Mouse (Mus musculus) midbrain, postnatal 0 days (tissue): ENCODE data around the gene Bik. TPM values are rescaled to one million over a fixed set of nuclear protein-coding genes. Genes with fewer than 3 reads are reported as not detected.

Experiments used
- ATAC-seq: fragments of 200-750 bp; cut with Nextera tagmentation; 2 replicates; pipeline ENCODE4 v1.8.0; 2017; ENCODE audit warnings: moderate number of reproducible peaks, mild to moderate bottlenecking, moderate TSS enrichment, moderate library complexity; ENCODE audit not compliant: low FRiP score
- DNase-seq: peaks from one replicate; pipeline ENCODE4 v3.0.0-alpha.2; 2015; ENCODE audit warnings: low spot score
- H3K27ac ChIP-seq: fragments of 300-500 bp; sonication (generic); 2 replicates; pipeline ENCODE4 v1.5.1; 2014; ENCODE audit warnings: low read depth, mild to moderate bottlenecking, low read length, mixed read lengths
- H3K27me3 ChIP-seq: fragments of 300-500 bp; sonication (generic); 2 replicates; pipeline ENCODE4 v1.6.1; 2014; ENCODE audit warnings: low read length, control low read depth, mixed read lengths; ENCODE audit not compliant: insufficient read depth
- H3K36me3 ChIP-seq: fragments of 300-500 bp; sonication (generic); 2 replicates; pipeline ENCODE4 v1.6.1; 2014; ENCODE audit warnings: low read length, control low read depth, mixed read lengths; ENCODE audit not compliant: insufficient read depth
- H3K4me1 ChIP-seq: fragments of 300-500 bp; sonication (generic); 2 replicates; pipeline ENCODE4 v1.6.1; 2014; ENCODE audit warnings: mild to moderate bottlenecking, control low read depth, antibody characterized with exemption, low read length, mixed read lengths; ENCODE audit not compliant: insufficient read depth
- H3K4me2 ChIP-seq: fragments of 300-500 bp; sonication (generic); 2 replicates; pipeline ENCODE4 v1.6.1; 2014; ENCODE audit warnings: low read depth, mild to moderate bottlenecking, low read length, mixed read lengths; ENCODE audit not compliant: poor library complexity, severe bottlenecking
- H3K4me3 ChIP-seq: fragments of 300-500 bp; sonication (generic); 2 replicates; pipeline ENCODE4 v1.5.1; 2014; ENCODE audit warnings: low read depth, mild to moderate bottlenecking, low read length, moderate library complexity
- H3K9ac ChIP-seq: fragments of 300-500 bp; sonication (generic); replicated peaks from 2 replicates; pipeline ENCODE4 v1.6.1; 2014; ENCODE audit warnings: mild to moderate bottlenecking, low read length, moderate library complexity, mixed read lengths; ENCODE audit not compliant: poor library complexity, severe bottlenecking
- H3K9me3 ChIP-seq: fragments of 300-500 bp; sonication (generic); 2 replicates; pipeline ENCODE4 v1.6.1; 2016; ENCODE audit warnings: low read length, control low read depth
- CTCF ChIP-seq: IDR thresholded peaks from 2 replicates; pipeline ENCODE4 v1.5.1; 2016; ENCODE audit warnings: antibody characterized with exemption, mild to moderate bottlenecking
- WGBS: fragments of 180-500 bp; shearing (Covaris S2); extraction: QIAGEN DNeasy Blood & Tissue Kit; methylation state at CpG from one replicate; pipeline ENCODE4 v1.1.7; 2014; 5-methylcytosine and 5-hydroxymethylcytosine counted together
- polyA plus RNA-seq: library from polyadenylated mRNA; unstranded; fragments of >200 nt; fragmentation: Nextera tagmentation; extraction: Ambion mirVana; gene quantifications from 2 replicates; pipeline ENCODE4 v1.2.1, GENCODE M21; 2015
- total RNA-seq: library from RNA; depleted of rRNA; stranded (reverse); fragments of >200 nt; gene quantifications from 2 replicates; pipeline ENCODE4 v1.2.3, GENCODE M21; 2014

Bik gene
- total and polyA plus RNA-seq, 2 experiments from 2014 or later, result 0.27 to 0.33 TPM

GRCm38 (mm10) chr15:83569682-83570081, 43.0 kb downstream of the Bik start:
- Histone ChIP-seq H3K27me3 (no peaks in the 10 kb centered on the region; the same call in 1 of the 2 replicates), H3K27ac (no peak overlapping the region), H3K36me3 (peaks cover 3% of the 10 kb centered on the region; the same call in 1 of the 2 replicates), H3K9me3 (no peaks in the 10 kb centered on the region), H3K4me3 (no peak overlapping the region), H3K4me2 (no peak overlapping the region), H3K9ac (no peak overlapping the region), H3K4me1 (no peaks in the 10 kb centered on the region)
- DNase-seq (no peak), ATAC-seq (no peak)
- 58% methylated on average over 11 of the region's 11 CpGs for WGBS
- no peak for TF ChIP-seq CTCF

DNA sequence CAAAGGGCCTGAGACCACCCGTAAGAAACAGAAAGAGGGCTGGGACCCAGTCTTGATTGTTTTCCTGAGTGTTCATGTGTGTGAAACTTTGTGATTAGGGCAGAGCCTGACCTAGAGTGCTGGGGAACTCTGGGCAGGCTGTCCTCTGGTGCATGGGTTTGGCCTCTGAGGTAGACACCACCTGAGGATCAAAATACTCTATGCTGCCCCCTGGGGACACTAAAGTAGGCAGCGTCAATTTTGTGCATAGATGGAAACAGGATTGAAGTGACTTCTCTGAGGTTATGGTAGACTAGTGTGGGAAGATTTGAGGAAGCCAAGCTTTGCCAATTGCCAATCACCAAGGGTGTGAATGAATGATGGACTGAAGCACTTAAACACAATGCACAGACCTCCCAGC, 44.0 kb downstream of the Bik start:
- no peaks in the 10 kb centered on the region for H3K4me1 ChIP-seq
- H3K27ac ChIP-seq, result no peak overlapping the region
- no peak for DNase-seq
- no peaks in the 10 kb centered on the region for H3K9me3 ChIP-seq
- TF ChIP-seq CTCF, result peak; percentile 16; the same call in 1 of the 2 replicates
- no peak overlapping the region for H3K9ac ChIP-seq
- no peak overlapping the region for H3K4me2 ChIP-seq
- peaks cover 12% of the 10 kb centered on the region; the same call in 1 of the 2 replicates for H3K36me3 ChIP-seq
- H3K27me3 ChIP-seq, result no peaks in the 10 kb centered on the region; the same call in 1 of the 2 replicates
- WGBS, result 69% methylated on average over 2 of the region's 2 CpGs
- ATAC-seq, result no peak
- no peak overlapping the region for H3K4me3 ChIP-seq

DNA sequence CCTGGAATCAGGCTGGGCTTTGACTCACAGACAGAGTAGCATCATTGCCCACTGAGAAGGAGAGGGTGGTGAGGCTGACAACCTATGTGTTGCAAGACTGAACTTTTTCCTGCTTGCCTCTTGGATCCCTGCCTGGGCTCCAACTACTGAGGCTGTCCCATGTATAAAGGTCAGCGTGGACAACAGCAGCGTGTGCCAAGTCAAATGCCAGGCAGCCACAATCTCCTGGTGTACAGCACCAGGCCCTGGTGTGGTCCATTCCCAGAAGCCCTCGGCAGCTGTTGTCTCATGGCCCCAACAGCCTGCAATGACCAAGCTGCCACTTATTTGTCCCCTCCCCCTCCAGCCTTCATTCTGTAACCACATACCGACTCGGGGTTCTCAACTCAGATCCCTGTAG, 45.0 kb downstream of the Bik start:
- Histone ChIP-seq H3K4me1 (no peaks in the 10 kb centered on the region), H3K27ac (no peak overlapping the region), H3K9ac (no peak overlapping the region), H3K9me3 (no peaks in the 10 kb centered on the region), H3K4me2 (no peak overlapping the region), H3K36me3 (peaks cover 22% of the 10 kb centered on the region), H3K4me3 (no peak overlapping the region), H3K27me3 (no peaks in the 10 kb centered on the region)
- WGBS, result 94% methylated on average over 5 of the region's 5 CpGs
- ATAC-seq (no peak), DNase-seq (no peak)
- no peak for TF ChIP-seq CTCF

- no peak overlapping the region for H3K27ac ChIP-seq
- 90% methylated on average over 4 of the region's 4 CpGs for WGBS
- no peak overlapping the region for H3K4me2 ChIP-seq
- no peaks in the 10 kb centered on the region for H3K4me1 ChIP-seq
- DNase-seq (no peak), ATAC-seq (no peak)
- peaks cover 27% of the 10 kb centered on the region for H3K36me3 ChIP-seq
- H3K9me3 ChIP-seq, result no peaks in the 10 kb centered on the region
- H3K4me3 ChIP-seq, result no peak overlapping the region
- no peak for TF ChIP-seq CTCF
- no peaks in the 10 kb centered on the region for H3K27me3 ChIP-seq
- no peak overlapping the region for H3K9ac ChIP-seq
Observed at GRCm38 (mm10) chr15:83572132-83572531, 45.5 kb downstream of the Bik start.

GRCm38 (mm10) chr15:83573606-83574005, 46.9 kb downstream of the Bik start:
- Histone ChIP-seq H3K9me3 (no peaks in the 10 kb centered on the region), H3K9ac (no peak overlapping the region), H3K4me2 (no peak overlapping the region), H3K36me3 (peaks cover 39% of the 10 kb centered on the region), H3K27ac (no peak overlapping the region), H3K4me3 (no peak overlapping the region), H3K27me3 (no peaks in the 10 kb centered on the region), H3K4me1 (no peaks in the 10 kb centered on the region)
- ATAC-seq (no peak), DNase-seq (no peak)
- no peak for TF ChIP-seq CTCF
- 95% methylated on average over 12 of the region's 12 CpGs for WGBS

GRCm38 (mm10) chr15:83574731-83575351, 48.2 kb downstream of the Bik start:
- no peak overlapping the region for H3K9ac ChIP-seq
- WGBS, result 91% methylated on average over 6 of the region's 6 CpGs
- TF ChIP-seq CTCF, result no peak
- no peaks in the 10 kb centered on the region for H3K27me3 ChIP-seq
- no peak overlapping the region for H3K27ac ChIP-seq
- H3K36me3 ChIP-seq, result peaks cover 51% of the 10 kb centered on the region
- no peaks in the 10 kb centered on the region for H3K9me3 ChIP-seq
- no peaks in the 10 kb centered on the region for H3K4me1 ChIP-seq
- DNase-seq (no peak), ATAC-seq (no peak)
- H3K4me3 ChIP-seq, result no peak overlapping the region
- no peak overlapping the region for H3K4me2 ChIP-seq
